Mouse (Mus musculus) mesoderm, embryonic 11.5 days (tissue): ENCODE results near the gene Olfm2.

Experiments used
- DNase-seq: peaks from one replicate; pipeline ENCODE4 v3.0.0-alpha.2; 2012; ENCODE audit warnings: low read depth, low spot score

Olfm2 gene

GRCm38 (mm10) chr9:20746017-20746660 is at the start of gene Olfm2:
Gene Olfm2 (minus strand): TSS chr9:20746349.
- no peak for DNase-seq

GRCm38 (mm10) chr9:20794108-20794806 is 48.1 kb upstream of the Olfm2 start:
- DNase-seq = peak; percentile 18

- DNase-seq = no peak
Observed at GRCm38 (mm10) chr9:20790345-20790744, 44.2 kb upstream of the Olfm2 start.

- no peak for DNase-seq
Observed at GRCm38 (mm10) chr9:20789651-20790050, 43.5 kb upstream of the Olfm2 start.

GRCm38 (mm10) chr9:20787992-20788391 is 41.8 kb upstream of the Olfm2 start:
- no peak for DNase-seq

- no peak for DNase-seq
Observed at GRCm38 (mm10) chr9:20785055-20785454, 38.9 kb upstream of the Olfm2 start.

GRCm38 (mm10) chr9:20781286-20781685 is 35.1 kb upstream of the Olfm2 start:
- DNase-seq = no peak

GRCm38 (mm10) chr9:20765274-20765673 is 19.1 kb upstream of the Olfm2 start:
- DNase-seq = no peak

GRCm38 (mm10) chr9:20763099-20763498 is 16.9 kb upstream of the Olfm2 start:
- DNase-seq = no peak

- no peak for DNase-seq
Observed at GRCm38 (mm10) chr9:20762197-20762961, 16.2 kb upstream of the Olfm2 start.

GRCm38 (mm10) chr9:20761388-20761787 is 15.2 kb upstream of the Olfm2 start:
- DNase-seq = no peak

- DNase-seq = no peak
Observed at GRCm38 (mm10) chr9:20760813-20761212, 14.7 kb upstream of the Olfm2 start.

- DNase-seq = no peak
Observed at GRCm38 (mm10) chr9:20758896-20759295, 12.7 kb upstream of the Olfm2 start.

- no peak for DNase-seq
Observed at GRCm38 (mm10) chr9:20758243-20758642, 12.1 kb upstream of the Olfm2 start.

- peak; percentile 76 for DNase-seq
Observed at GRCm38 (mm10) chr9:20757087-20757955, 11.2 kb upstream of the Olfm2 start.

GRCm38 (mm10) chr9:20756081-20756700 is 10.0 kb upstream of the Olfm2 start:
- no peak for DNase-seq

- no peak for DNase-seq
Observed at GRCm38 (mm10) chr9:20754335-20754734, 8.2 kb upstream of the Olfm2 start.

GRCm38 (mm10) chr9:20751477-20752029 is 5.4 kb upstream of the Olfm2 start:
- DNase-seq = no peak

GRCm38 (mm10) chr9:20749213-20749612 is 3.1 kb upstream of the Olfm2 start:
- no peak for DNase-seq

GRCm38 (mm10) chr9:20748540-20748939 is 2.4 kb upstream of the Olfm2 start:
- DNase-seq = no peak

GRCm38 (mm10) chr9:20747682-20748081 is 1.5 kb upstream of the Olfm2 start:
- no peak for DNase-seq
